Mouse (Mus musculus): Measurements from ENCODE around the gene Rasa4. TPM values are rescaled to one million over a fixed set of nuclear protein-coding genes. Genes with fewer than 3 reads are reported as not detected.
"Not testable (repeated sequence)": the region's sequence is repeated elsewhere in the genome, so short reads cannot be mapped to it uniquely, and the experiment has no call there.

Gene Rasa4
- polyA plus RNA-seq, 1 experiment from 2014 or later, result 8.1 TPM

GRCm38 (mm10) chr5:136095089-136095488, 11.4 kb downstream of the Rasa4 start:
- Histone ChIP-seq H3K9me3 (ENCODE audit: control insufficient read depth) (no peaks in the 10 kb centered on the region), H3K27ac (ENCODE audit: low read depth, low read length) (no peak overlapping the region), H3K9ac (ENCODE audit: low read depth, low read length) (no peak overlapping the region), H3K27me3 (replicated peaks; ENCODE audit: control insufficient read depth, insufficient read depth, low read length) (no peaks in the 10 kb centered on the region), H3K4me3 (ENCODE audit: low read depth, low read length) (no peak overlapping the region), H3K4me1 (replicated peaks; ENCODE audit: control insufficient read depth, insufficient read depth, low read length) (no peaks in the 10 kb centered on the region), H3K4me2 (replicated peaks; ENCODE audit: low read depth) (no peak overlapping the region), H3K36me3 (ENCODE audit: control insufficient read depth, insufficient read depth) (peaks cover 14% of the 10 kb centered on the region; the same call in 1 of the 2 replicates)
- no peak for TF ChIP-seq CTCF (IDR thresholded peaks at IDR 0.05; ENCODE audit: low read depth)
- no peak for ATAC-seq
- 81% methylated on average over 7 of the region's 7 CpGs for WGBS

DNA sequence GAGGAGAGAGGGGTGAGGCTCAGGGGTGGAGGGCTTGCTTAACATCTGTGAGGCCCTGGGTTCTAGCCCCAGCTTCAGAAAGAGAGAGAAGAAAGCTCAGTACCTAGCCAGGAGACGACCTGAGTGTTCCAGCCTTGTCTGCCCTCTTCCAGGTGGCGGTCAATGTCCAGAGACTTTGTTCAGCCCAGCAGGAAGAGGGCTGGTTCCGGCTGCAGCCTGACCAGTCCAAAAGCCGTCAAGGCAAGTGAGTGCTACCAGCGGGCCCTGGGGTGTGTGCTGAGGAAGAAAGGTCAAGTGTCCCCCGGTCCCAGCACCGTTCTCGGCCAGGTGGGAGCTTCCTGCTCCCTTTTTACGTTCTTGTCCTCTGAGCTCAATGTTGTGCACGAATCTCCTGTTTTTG, 14.8 kb downstream of the Rasa4 start:
- Histone ChIP-seq H3K9me3 (ENCODE audit: control insufficient read depth) (no peaks in the 10 kb centered on the region), H3K4me2 (replicated peaks; ENCODE audit: low read depth) (no peak overlapping the region), H3K9ac (ENCODE audit: low read depth, low read length) (no peak overlapping the region), H3K36me3 (ENCODE audit: control insufficient read depth, insufficient read depth) (peaks cover 4% of the 10 kb centered on the region; the same call in 1 of the 2 replicates), H3K27ac (ENCODE audit: low read depth, low read length) (no peak overlapping the region), H3K4me3 (ENCODE audit: low read depth, low read length) (no peak overlapping the region), H3K27me3 (replicated peaks; ENCODE audit: control insufficient read depth, insufficient read depth, low read length) (no peaks in the 10 kb centered on the region), H3K4me1 (replicated peaks; ENCODE audit: control insufficient read depth, insufficient read depth, low read length) (no peaks in the 10 kb centered on the region)
- ATAC-seq, result no peak
- no peak for TF ChIP-seq CTCF (IDR thresholded peaks at IDR 0.05; ENCODE audit: low read depth)
- 73% methylated on average over 10 of the region's 10 CpGs for WGBS

GRCm38 (mm10) chr5:136102099-136102820, 18.5 kb downstream of the Rasa4 start:
- peak; percentile 94 for TF ChIP-seq CTCF (IDR thresholded peaks at IDR 0.05; ENCODE audit: low read depth)
- Histone ChIP-seq H3K4me3 (ENCODE audit: low read depth, low read length) (peak overlapping the region; percentile 14; the same call in 1 of the 2 replicates), H3K9me3 (ENCODE audit: control insufficient read depth) (no peaks in the 10 kb centered on the region), H3K4me2 (replicated peaks; ENCODE audit: low read depth) (peak overlapping the region; percentile 60), H3K9ac (ENCODE audit: low read depth, low read length) (no peak overlapping the region), H3K4me1 (replicated peaks; ENCODE audit: control insufficient read depth, insufficient read depth, low read length) (no peaks in the 10 kb centered on the region), H3K27me3 (replicated peaks; ENCODE audit: control insufficient read depth, insufficient read depth, low read length) (no peaks in the 10 kb centered on the region), H3K36me3 (ENCODE audit: control insufficient read depth, insufficient read depth) (peaks cover 10% of the 10 kb centered on the region; the same call in 1 of the 2 replicates), H3K27ac (ENCODE audit: low read depth, low read length) (no peak overlapping the region)
- WGBS, result 12% methylated on average over 41 of the region's 41 CpGs
- ATAC-seq, result peak; percentile 75

DNA sequence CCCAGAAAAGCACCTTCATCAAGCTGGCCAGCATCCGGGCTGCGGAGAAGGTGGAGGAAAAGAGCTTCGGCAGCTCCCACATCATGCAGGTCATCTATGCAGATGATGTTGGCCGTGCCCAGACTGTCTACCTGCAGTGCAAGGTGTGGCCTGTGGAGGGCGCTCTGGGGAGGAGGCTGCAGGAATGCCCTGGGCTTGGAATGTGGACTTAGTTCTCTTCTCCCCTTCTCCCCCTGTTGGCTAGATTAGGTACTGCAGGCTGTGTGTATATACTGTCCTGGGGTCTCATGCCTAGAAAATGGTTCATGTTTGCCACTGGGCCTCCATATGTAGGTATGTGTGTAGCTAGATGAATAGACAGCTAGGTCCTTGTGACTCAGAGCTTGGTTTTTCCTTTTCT, 20.8 kb downstream of the Rasa4 start:
- no peak overlapping the region for H3K4me2 ChIP-seq (replicated peaks; ENCODE audit: low read depth)
- 90% methylated on average over 5 of the region's 5 CpGs for WGBS
- ATAC-seq, result no peak
- no peak overlapping the region for H3K27ac ChIP-seq (ENCODE audit: low read depth, low read length)
- no peak overlapping the region for H3K4me3 ChIP-seq (ENCODE audit: low read depth, low read length)
- H3K27me3 ChIP-seq (replicated peaks; ENCODE audit: control insufficient read depth, insufficient read depth, low read length), result no peaks in the 10 kb centered on the region
- no peaks in the 10 kb centered on the region for H3K9me3 ChIP-seq (ENCODE audit: control insufficient read depth)
- peak; percentile 74 for TF ChIP-seq CTCF (IDR thresholded peaks at IDR 0.05; ENCODE audit: low read depth)
- no peak overlapping the region for H3K9ac ChIP-seq (ENCODE audit: low read depth, low read length)
- H3K4me1 ChIP-seq (replicated peaks; ENCODE audit: control insufficient read depth, insufficient read depth, low read length), result no peaks in the 10 kb centered on the region
- peaks cover 10% of the 10 kb centered on the region; the same call in 1 of the 2 replicates for H3K36me3 ChIP-seq (ENCODE audit: control insufficient read depth, insufficient read depth)

GRCm38 (mm10) chr5:136108486-136108885, 24.8 kb downstream of the Rasa4 start:
- no peaks in the 10 kb centered on the region for H3K27me3 ChIP-seq (replicated peaks; ENCODE audit: control insufficient read depth, insufficient read depth, low read length)

GRCm38 (mm10) chr5:136109042-136109441, 25.3 kb downstream of the Rasa4 start:
- Histone ChIP-seq H3K27ac (ENCODE audit: low read depth, low read length) (no peak overlapping the region), H3K4me1 (replicated peaks; ENCODE audit: control insufficient read depth, insufficient read depth, low read length) (no peaks in the 10 kb centered on the region), H3K4me3 (ENCODE audit: low read depth, low read length) (no peak overlapping the region), H3K9ac (ENCODE audit: low read depth, low read length) (no peak overlapping the region), H3K36me3 (ENCODE audit: control insufficient read depth, insufficient read depth) (peaks cover 6% of the 10 kb centered on the region; the same call in 1 of the 2 replicates), H3K4me2 (replicated peaks; ENCODE audit: low read depth) (no peak overlapping the region), H3K9me3 (ENCODE audit: control insufficient read depth) (no peaks in the 10 kb centered on the region), H3K27me3 (replicated peaks; ENCODE audit: control insufficient read depth, insufficient read depth, low read length) (no peaks in the 10 kb centered on the region)
- ATAC-seq, result no peak
- no peak for TF ChIP-seq CTCF (IDR thresholded peaks at IDR 0.05; ENCODE audit: low read depth)
- WGBS, result 74% methylated on average over 3 of the region's 3 CpGs

More at GRCm38 (mm10) chr5:136108486-136108885, 24.8 kb downstream of the Rasa4 start:
- peaks cover 6% of the 10 kb centered on the region; the same call in 1 of the 2 replicates for H3K36me3 ChIP-seq (ENCODE audit: control insufficient read depth, insufficient read depth)
- H3K4me2 ChIP-seq (replicated peaks; ENCODE audit: low read depth), result no peak overlapping the region
- H3K4me1 ChIP-seq (replicated peaks; ENCODE audit: control insufficient read depth, insufficient read depth, low read length), result no peaks in the 10 kb centered on the region
- TF ChIP-seq CTCF (IDR thresholded peaks at IDR 0.05; ENCODE audit: low read depth), result no peak
- H3K4me3 ChIP-seq (ENCODE audit: low read depth, low read length), result no peak overlapping the region
- WGBS, result 42% methylated on average over 2 of the region's 2 CpGs
- H3K27ac ChIP-seq (ENCODE audit: low read depth, low read length), result no peak overlapping the region
- no peak overlapping the region for H3K9ac ChIP-seq (ENCODE audit: low read depth, low read length)
- ATAC-seq, result no peak
- no peaks in the 10 kb centered on the region for H3K9me3 ChIP-seq (ENCODE audit: control insufficient read depth)

GRCm38 (mm10) chr5:136113546-136113945, 29.8 kb downstream of the Rasa4 start:
- ATAC-seq; H3K36me3 ChIP-seq (ENCODE audit: control insufficient read depth, insufficient read depth); H3K9me3 ChIP-seq (ENCODE audit: control insufficient read depth); H3K27me3 ChIP-seq (replicated peaks; ENCODE audit: control insufficient read depth, insufficient read depth, low read length); H3K4me1 ChIP-seq (replicated peaks; ENCODE audit: control insufficient read depth, insufficient read depth, low read length); H3K27ac ChIP-seq (ENCODE audit: low read depth, low read length); H3K9ac ChIP-seq (ENCODE audit: low read depth, low read length); H3K4me2 ChIP-seq (replicated peaks; ENCODE audit: low read depth); H3K4me3 ChIP-seq (ENCODE audit: low read depth, low read length): not testable (repeated sequence)
- 38% methylated on average over 4 of the region's 4 CpGs for WGBS

Measured in intestine, postnatal 0 days (tissue).